Mouse (Mus musculus): ENCODE data around the gene Mmab. TPM values are rescaled to one million over a fixed set of nuclear protein-coding genes. Genes with fewer than 3 reads are reported as not detected.

Gene Mmab
- total RNA-seq (2023): 2.0 and 2.4 TPM in 2 replicates

DNA sequence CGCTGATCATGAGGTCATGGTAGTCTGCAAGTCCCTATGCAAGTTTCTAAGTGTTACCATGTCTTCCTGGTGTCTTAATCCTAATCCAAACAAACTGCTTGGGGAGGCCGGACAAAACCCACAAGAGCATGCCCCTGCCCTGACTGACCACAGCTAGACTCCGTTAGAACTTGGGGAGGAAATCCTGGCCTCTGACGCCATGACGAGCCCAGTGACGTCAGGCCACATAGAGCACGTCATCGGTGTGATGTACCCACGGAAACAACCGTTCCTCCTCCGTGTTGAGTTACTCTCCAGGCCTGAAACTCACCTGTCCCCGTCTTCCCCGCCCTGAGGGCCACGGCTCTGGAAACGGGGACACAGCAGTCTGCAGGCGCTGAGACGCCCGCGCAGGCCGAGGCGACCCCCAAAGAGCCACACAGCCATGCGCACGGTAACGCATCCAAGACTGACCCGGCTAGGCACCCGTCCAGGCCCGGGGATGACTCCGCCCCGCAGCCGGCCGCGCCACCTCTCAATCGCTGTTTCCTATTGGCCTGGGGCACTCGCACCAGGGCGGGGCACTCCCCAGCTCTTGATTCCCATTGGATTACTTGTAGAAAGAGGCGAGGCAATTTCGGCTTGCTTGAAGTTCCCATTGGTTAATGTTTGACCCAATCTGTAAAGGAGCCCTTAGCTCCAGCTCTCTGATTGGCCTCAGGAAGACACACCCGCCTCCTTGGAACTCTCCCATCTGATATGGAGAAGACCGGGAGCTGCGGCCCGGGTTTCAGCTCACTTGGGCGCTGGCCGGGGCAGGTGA lies at the start of gene Mmab, which contains the start of gene Mvk:
Gene Mmab (minus strand): TSS at position 495 of the 802 bp plus-strand sequence.
Gene Mvk (plus strand): TSS at position 704 of the 802 bp plus-strand sequence.

Other genes starting within 250 kb of the Mmab start
- gene Foxn4, start 170.3 kb downstream of the Mmab start, total RNA-seq (2023): not detected in 2 replicates
- 1.4 and 3.4 TPM in 2 replicates for gene Myo1h, start 154.9 kb downstream of the Mmab start, total RNA-seq (2023)
- gene Kctd10, start 63.6 kb downstream of the Mmab start, total RNA-seq (2023): 127 and 154 TPM in 2 replicates
- gene Ube3b, start 63.5 kb downstream of the Mmab start, total RNA-seq (2023): 51.0 and 52.4 TPM in 2 replicates
- 7.4 and 8.3 TPM in 2 replicates for gene Mvk, start 209 bp upstream of the Mmab start, total RNA-seq (2023)
- 0.25 and 0.61 TPM in 2 replicates for gene Fam222a, start 124.0 kb upstream of the Mmab start, total RNA-seq (2023)
- 1.4 and 2.2 TPM in 2 replicates for gene Trpv4, start 214.4 kb upstream of the Mmab start, total RNA-seq (2023)
- 72.0 and 83.2 TPM in 2 replicates for gene Gltp, start 246.9 kb upstream of the Mmab start, total RNA-seq (2023)

Measured in neutrophil, adult 65 days (primary cell).